ENCODE assay signal across 8 mouse cellular contexts in genomic region chr1:84694688-84695474, GRCm38 (mm10). TPM values are rescaled to one million over a fixed set of nuclear protein-coding genes. Genes with fewer than 3 reads are reported as not detected.
DNase-seq lines count a peak whose midpoint lies in the region; ATAC-seq lines count a peak whose summit lies in the region.

No protein-coding gene starts in this region.

- H3K4me2 ChIP-seq in neural tube, embryonic 13.5 days, result peak overlapping the region; percentile 78

- H3K9me3 ChIP-seq in neural tube, embryonic 13.5 days, result no peaks in the 10 kb centered on the region

- peak; percentile 77 for ATAC-seq in neural tube, embryonic 13.5 days (ENCODE audit: low read depth)
- no peak for ATAC-seq in erythroblast, adult 5-6 weeks (replicated peaks; ENCODE audit: low FRiP score, poor library complexity, severe bottlenecking)

- H3K9ac ChIP-seq in neural tube, embryonic 13.5 days, result peak overlapping the region; percentile 97

- peak; percentile 16 for DNase-seq in kidney, postnatal 10 days
- DNase-seq in kidney, postnatal 36 days, result no peak
- peak; percentile 44 for DNase-seq in cerebellum, adult 8-10 months
- DNase-seq in frontal cortex, postnatal 10 days (ENCODE audit: low spot score in 2 of 2), result peak; percentile 60 to 64
- peak; percentile 55 to 57 for DNase-seq in left cerebral cortex, postnatal 14 days (ENCODE audit: low spot score in 2 of 2)
- no peak for DNase-seq in urinary bladder, adult 18-20 months (ENCODE audit: low spot score in 2 of 2)

- H3K36me3 ChIP-seq in neural tube, embryonic 13.5 days, result no peaks in the 10 kb centered on the region

- intact Hi-C loops in left cerebral cortex, postnatal 14 days (cut with DNase I), result loop anchor here (5.0 to 10.0 kb wide), 6 partner anchors 73 to 968 kb away; no protein-coding TSS in a partner anchor

- H3K4me3 ChIP-seq in neural tube, embryonic 13.5 days, result peak overlapping the region; percentile 96

- peaks cover 48% of the 10 kb centered on the region for H3K4me1 ChIP-seq in neural tube, embryonic 13.5 days (replicated peaks)

- 5% methylated on average over 26 of the region's 26 CpGs for whole genome bisulfite sequencing in neural tube, embryonic 13.5 days

- H3K27ac ChIP-seq in neural tube, embryonic 13.5 days (replicated peaks), result peak overlapping the region; percentile 98

- H3K27me3 ChIP-seq in neural tube, embryonic 13.5 days, result no peaks in the 10 kb centered on the region

RNA-seq across cellular contexts. Expression of gene Dner, which starts 1.1 kb away (rescaled TPM):
- total RNA-seq in left cerebral cortex, postnatal 14 days (2021), result 100 to 1,000 TPM; 203 to 215 TPM
- polyA plus RNA-seq in neural tube, embryonic 13.5 days (2015; fragmentation: Nextera tagmentation; extraction: Ambion mirVana), result 250 and 258 TPM in 2 replicates
- total RNA-seq in erythroblast, adult 5-6 weeks (2015; ENCODE audit: low replicate concordance), result not detected in 2 replicates
- total RNA-seq in erythroblast, adult 5-6 weeks (2017; ENCODE audit: low replicate concordance), result not detected in 2 replicates

Comparison
In these comparisons a context has a peak if more than half of its experiments do, and no peak if none do; other contexts are left out.
1. DNase-seq: peak in kidney, postnatal 10 days (single experiment), cerebellum, adult 8-10 months (single experiment), frontal cortex, postnatal 10 days (2 of 2) and left cerebral cortex, postnatal 14 days (2 of 2); none in kidney, postnatal 36 days (0 of 2) and urinary bladder, adult 18-20 months (0 of 2).
2. RNA of gene Dner, which starts 1.1 kb away (total RNA-seq): 203 to 215 TPM in left cerebral cortex, postnatal 14 days; not detected in erythroblast, adult 5-6 weeks; every median in the first group is over 100 times any median in the second.